Mouse (Mus musculus) lung, postnatal 25 days (tissue): Measurements from ENCODE around the gene Txndc12.

ENCODE experiments used
- DNase-seq: peaks from one replicate; pipeline ENCODE4 v3.0.0; 2022; ENCODE audit warnings: low spot score

The Txndc12 gene

GRCm38 (mm10) chr4:108834115-108834970, at the start of gene Txndc12:
Txndc12 (plus strand) TSS chr4:108834601.
- peak; percentile 90 for DNase-seq

GRCm38 (mm10) chr4:108789258-108789936, 45.0 kb upstream of the Txndc12 start:
- DNase-seq = no peak

- no peak for DNase-seq
Measured at GRCm38 (mm10) chr4:108790507-108790906, 43.9 kb upstream of the Txndc12 start.

- DNase-seq = no peak
Measured at GRCm38 (mm10) chr4:108793941-108794340, 40.5 kb upstream of the Txndc12 start.

- no peak for DNase-seq
Measured at GRCm38 (mm10) chr4:108796701-108797100, 37.7 kb upstream of the Txndc12 start.

- DNase-seq = peak; percentile 70
Measured at GRCm38 (mm10) chr4:108798083-108798830, 36.1 kb upstream of the Txndc12 start.

- no peak for DNase-seq
Measured at GRCm38 (mm10) chr4:108803535-108803934, 30.9 kb upstream of the Txndc12 start.

GRCm38 (mm10) chr4:108811142-108811541, 23.3 kb upstream of the Txndc12 start:
- DNase-seq = no peak

- no peak for DNase-seq
Measured at GRCm38 (mm10) chr4:108811550-108811949, 22.9 kb upstream of the Txndc12 start.

- peak; percentile 62 for DNase-seq
Measured at GRCm38 (mm10) chr4:108825677-108826076, 8.7 kb upstream of the Txndc12 start.

GRCm38 (mm10) chr4:108826096-108826495, 8.3 kb upstream of the Txndc12 start:
- no peak for DNase-seq

GRCm38 (mm10) chr4:108826643-108827042, 7.8 kb upstream of the Txndc12 start:
- no peak for DNase-seq

GRCm38 (mm10) chr4:108830698-108831097, 3.7 kb upstream of the Txndc12 start:
- no peak for DNase-seq

GRCm38 (mm10) chr4:108832916-108833827, 1.2 kb upstream of the Txndc12 start, which contains the start of gene Btf3l4:
Btf3l4 (minus strand) TSS chr4:108833614.
- peak; percentile 91 for DNase-seq

- DNase-seq = no peak
Measured at GRCm38 (mm10) chr4:108833828-108834114, 630 bp upstream of the Txndc12 start.

GRCm38 (mm10) chr4:108834971-108835311, 540 bp downstream of the Txndc12 start:
- DNase-seq = no peak

- no peak for DNase-seq
Measured at GRCm38 (mm10) chr4:108835496-108835895, 1.1 kb downstream of the Txndc12 start.

GRCm38 (mm10) chr4:108838031-108838430, 3.6 kb downstream of the Txndc12 start:
- no peak for DNase-seq

GRCm38 (mm10) chr4:108841920-108842578, 7.6 kb downstream of the Txndc12 start:
- no peak for DNase-seq

- DNase-seq = no peak
Measured at GRCm38 (mm10) chr4:108843336-108843735, 8.9 kb downstream of the Txndc12 start.
